Mouse (Mus musculus) thymus, adult 2 months (tissue): ENCODE results near the gene Lcn9. TPM values are rescaled to one million over a fixed set of nuclear protein-coding genes. Genes with fewer than 3 reads are reported as not detected.

Experiments
- DNase-seq: peaks from one replicate; pipeline ENCODE4 v3.0.0; 2021
- H3K27ac ChIP-seq: fragments of 200-500 bp; 2 replicates; pipeline ENCODE4 v1.5.1; 2012; ENCODE audit warnings: low read length, control low read depth; ENCODE audit not compliant: control insufficient read depth, insufficient read depth
- H3K27me3 ChIP-seq: fragments of 200-500 bp; 2 replicates; pipeline ENCODE4 v1.6.1; 2012; ENCODE audit warnings: mild to moderate bottlenecking, low read length, moderate library complexity, mixed read lengths; ENCODE audit not compliant: control insufficient read depth, insufficient read depth
- H3K36me3 ChIP-seq: fragments of 200-500 bp; 2 replicates; pipeline ENCODE4 v1.6.1; 2012; ENCODE audit warnings: mild to moderate bottlenecking, low read length, moderate library complexity; ENCODE audit not compliant: control insufficient read depth, insufficient read depth
- H3K4me1 ChIP-seq: fragments of 200-500 bp; replicated peaks from 2 replicates; pipeline ENCODE4 v1.6.1; 2012; ENCODE audit warnings: low read length; ENCODE audit not compliant: control insufficient read depth, insufficient read depth
- H3K4me3 ChIP-seq: fragments of 200-500 bp; 2 replicates; pipeline ENCODE4 v1.5.1; 2012; ENCODE audit warnings: mild to moderate bottlenecking, low read length, control low read depth, moderate library complexity; ENCODE audit not compliant: control insufficient read depth, insufficient read depth
- CTCF ChIP-seq: fragments of 200-500 bp; IDR thresholded peaks from 2 replicates; pipeline ENCODE4 v1.5.1; 2012; ENCODE audit warnings: mild to moderate bottlenecking, control low read depth, low read length, moderate library complexity, borderline replicate concordance; ENCODE audit not compliant: control insufficient read depth, poor library complexity, insufficient read depth; ENCODE audit errors: extremely low read depth
- POLR2A ChIP-seq: fragments of 200-500 bp; IDR thresholded peaks from 2 replicates; pipeline ENCODE4 v1.6.1; 2012; ENCODE audit warnings: mild to moderate bottlenecking, low read length, control low read depth, moderate library complexity; ENCODE audit not compliant: control insufficient read depth, poor library complexity, insufficient read depth; ENCODE audit errors: extremely low read depth
- WGBS: fragments of 180-500 bp; shearing (Covaris S2); methylation state at CpG from one replicate; pipeline ENCODE4 v1.1.7; 2018; 5-methylcytosine and 5-hydroxymethylcytosine counted together
- polyA plus RNA-seq: library from polyadenylated mRNA; depleted of rRNA; stranded (reverse); fragments of >200 nt; gene quantifications from 2 replicates; pipeline ENCODE4 v1.2.3, GENCODE M21; 2012; rRNA removed

The Lcn9 gene
- not detected in 2 replicates for polyA plus RNA-seq

- Histone ChIP-seq H3K4me1 (peaks cover under 1% of the 10 kb centered on the region; the same call in 1 of the 2 replicates), H3K27ac (no peak within 1 kb of the TSS), H3K4me3 (no peak within 1 kb of the TSS), H3K36me3 (no peaks in the 10 kb centered on the region), H3K27me3 (no peaks in the 10 kb centered on the region)
- DNase-seq: no peak
- WGBS: 33% methylated on average over 1 of the region's 1 CpGs
- TF ChIP-seq POLR2A: no peak
- TF ChIP-seq CTCF: no peak
Measured at GRCm38 (mm10) chr2:25822806-25823205, at the start of gene Lcn9. Gene Lcn9 (plus strand): TSS chr2:25823153.

DNA sequence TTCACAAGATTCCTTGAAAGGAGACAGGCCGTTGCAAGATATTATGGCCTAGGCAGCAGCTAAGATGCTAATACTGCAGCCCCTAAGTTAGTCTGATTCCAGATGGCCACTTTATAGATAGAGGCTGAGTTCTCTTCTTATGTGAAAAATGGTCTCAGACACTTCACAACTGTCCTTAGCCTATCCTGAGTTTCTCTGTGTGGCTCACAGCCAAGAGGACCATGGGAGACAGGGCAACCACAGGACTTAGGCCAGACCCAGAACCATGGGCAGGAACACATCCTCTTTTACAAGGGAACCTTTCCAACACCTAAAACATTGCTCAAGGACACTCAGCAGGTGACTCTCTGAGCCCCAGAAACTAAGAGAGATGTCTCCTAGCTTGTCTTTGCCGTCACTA, 49.4 kb upstream of the Lcn9 start:
- WGBS: 95% methylated on average over 2 of the region's 2 CpGs
- no peak for DNase-seq
- Histone ChIP-seq H3K36me3 (no peaks in the 10 kb centered on the region), H3K27ac (no peak overlapping the region), H3K4me3 (no peak overlapping the region), H3K27me3 (no peaks in the 10 kb centered on the region), H3K4me1 (no peaks in the 10 kb centered on the region)
- TF ChIP-seq CTCF (no peak), POLR2A (no peak)

DNA sequence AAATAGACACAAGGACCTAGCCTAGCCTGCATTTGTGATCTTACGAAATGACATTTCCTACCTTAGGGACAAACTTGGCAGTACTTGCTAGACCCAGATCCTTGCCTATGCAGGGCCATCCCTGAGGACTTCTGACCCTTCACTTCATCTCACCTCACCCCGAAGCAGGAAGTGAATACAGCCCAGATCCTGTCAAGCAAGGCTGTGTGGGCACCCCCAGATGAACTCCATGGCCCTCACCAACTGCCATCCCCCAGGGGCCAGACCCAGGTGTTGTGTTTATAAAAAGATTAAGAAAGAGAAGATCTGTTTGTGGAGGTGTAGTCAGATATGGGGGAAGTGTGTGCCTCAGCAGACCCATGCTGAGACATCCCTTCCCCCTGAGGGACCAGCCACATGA, 48.3 kb upstream of the Lcn9 start:
- H3K27me3 ChIP-seq: no peaks in the 10 kb centered on the region
- 81% methylated on average over 2 of the region's 2 CpGs for WGBS
- H3K4me3 ChIP-seq: no peak overlapping the region
- no peak for TF ChIP-seq POLR2A
- no peak for TF ChIP-seq CTCF
- no peak for DNase-seq
- H3K27ac ChIP-seq: no peak overlapping the region
- H3K36me3 ChIP-seq: no peaks in the 10 kb centered on the region
- no peaks in the 10 kb centered on the region for H3K4me1 ChIP-seq

GRCm38 (mm10) chr2:25775991-25776390, 47.0 kb upstream of the Lcn9 start:
- H3K4me1 ChIP-seq: no peaks in the 10 kb centered on the region
- H3K27ac ChIP-seq: no peak overlapping the region
- H3K27me3 ChIP-seq: no peaks in the 10 kb centered on the region
- H3K4me3 ChIP-seq: no peak overlapping the region
- DNase-seq: no peak
- TF ChIP-seq CTCF: no peak
- TF ChIP-seq POLR2A: no peak
- 94% methylated on average over 3 of the region's 3 CpGs for WGBS
- no peaks in the 10 kb centered on the region for H3K36me3 ChIP-seq

DNA sequence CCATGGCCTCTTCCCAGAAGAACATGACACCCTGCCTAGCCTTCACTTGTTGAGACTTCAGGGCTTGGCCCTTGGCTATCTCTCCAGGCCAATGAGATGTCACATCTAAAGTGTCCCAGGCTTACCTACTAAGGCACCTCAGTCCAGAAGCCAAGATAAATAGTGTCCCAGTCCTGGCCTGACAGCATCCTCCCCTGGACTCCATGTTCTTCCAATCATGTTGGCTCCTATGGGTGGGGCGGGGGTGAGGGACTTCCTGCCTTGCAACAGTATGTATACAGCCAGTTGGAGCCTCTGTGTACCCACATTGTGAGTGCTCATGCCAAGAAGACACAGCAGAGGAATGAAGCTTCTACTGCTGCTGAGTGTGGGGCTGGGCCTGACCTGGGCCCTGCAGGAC, 46.2 kb upstream of the Lcn9 start, which contains the start of gene Lcn11:
TSS of gene Lcn11 (plus strand) at position 301 of the 400 bp plus-strand sequence.
- Histone ChIP-seq H3K36me3 (no peaks in the 10 kb centered on the region), H3K27ac (no peak within 1 kb of the TSS), H3K4me1 (no peaks in the 10 kb centered on the region), H3K27me3 (no peaks in the 10 kb centered on the region), H3K4me3 (no peak within 1 kb of the TSS)
- 95% methylated on average over 1 of the region's 1 CpGs for whole genome bisulfite sequencing
- no peak for TF ChIP-seq POLR2A
- TF ChIP-seq CTCF: no peak
- no peak for DNase-seq

- H3K4me3 ChIP-seq: no peak overlapping the region
- WGBS: 97% methylated on average over 9 of the region's 9 CpGs
- H3K27ac ChIP-seq: no peak overlapping the region
- no peaks in the 10 kb centered on the region for H3K27me3 ChIP-seq
- no peak for DNase-seq
- H3K4me1 ChIP-seq: no peaks in the 10 kb centered on the region
- H3K36me3 ChIP-seq: no peaks in the 10 kb centered on the region
- TF ChIP-seq POLR2A: no peak
- TF ChIP-seq CTCF: no peak
Measured at GRCm38 (mm10) chr2:25779076-25779475, 43.9 kb upstream of the Lcn9 start.

GRCm38 (mm10) chr2:25780921-25781320, 42.0 kb upstream of the Lcn9 start:
- Histone ChIP-seq H3K4me3 (no peak overlapping the region), H3K27me3 (no peaks in the 10 kb centered on the region), H3K36me3 (no peaks in the 10 kb centered on the region), H3K27ac (no peak overlapping the region), H3K4me1 (no peaks in the 10 kb centered on the region)
- no peak for DNase-seq
- TF ChIP-seq CTCF (no peak), POLR2A (no peak)
- 55% methylated on average over 4 of the region's 4 CpGs for WGBS
